Mouse (Mus musculus): ENCODE results near the gene 1810037I17Rik.
"Not testable (repeated sequence)": the region's sequence is repeated elsewhere in the genome, so short reads cannot be mapped to it uniquely, and the experiment has no call there.

1810037I17Rik gene

GRCm38 (mm10) chr3:122932466-122932865, 8.5 kb downstream of the 1810037I17Rik start:
- no peak for DNase-seq (ENCODE audit: low read depth, low spot score)

- not testable (repeated sequence) for DNase-seq (ENCODE audit: low read depth, low spot score)
Observed at GRCm38 (mm10) chr3:122937176-122937575, 13.2 kb downstream of the 1810037I17Rik start.

- DNase-seq (ENCODE audit: low read depth, low spot score), result peak; percentile 56
Observed at GRCm38 (mm10) chr3:122939215-122939614, 15.2 kb downstream of the 1810037I17Rik start.

DNA sequence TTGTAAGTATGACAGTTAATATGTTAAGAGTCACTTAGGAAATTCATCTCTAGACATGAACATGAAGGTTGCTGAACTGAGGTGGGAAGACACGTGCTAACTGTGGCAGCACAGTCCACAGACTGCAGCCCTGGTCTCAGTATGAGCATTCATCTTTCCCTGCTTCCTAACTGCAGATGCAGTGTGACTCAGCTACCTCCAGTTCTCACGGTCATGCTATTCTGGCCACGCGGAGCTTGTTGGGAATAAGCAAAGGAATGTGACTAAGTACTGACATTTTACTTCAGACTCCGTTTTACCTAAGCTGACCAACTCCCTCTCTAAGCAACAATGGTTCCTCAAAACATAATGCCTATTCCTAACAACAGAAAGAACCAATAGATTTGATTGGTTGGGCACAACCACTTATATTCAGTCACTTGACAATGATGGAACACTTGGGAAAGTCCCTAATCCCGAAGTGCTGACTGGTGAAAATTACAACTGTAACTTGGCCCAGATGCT, 19.4 kb downstream of the 1810037I17Rik start:
- DNase-seq (ENCODE audit: low read depth, low spot score), result peak; percentile 47

- DNase-seq (ENCODE audit: low read depth, low spot score), result no peak
Observed at GRCm38 (mm10) chr3:122950129-122950528, 26.1 kb downstream of the 1810037I17Rik start.

- DNase-seq (ENCODE audit: low read depth, low spot score), result no peak
Observed at GRCm38 (mm10) chr3:122964301-122964700, 40.3 kb downstream of the 1810037I17Rik start.

DNA sequence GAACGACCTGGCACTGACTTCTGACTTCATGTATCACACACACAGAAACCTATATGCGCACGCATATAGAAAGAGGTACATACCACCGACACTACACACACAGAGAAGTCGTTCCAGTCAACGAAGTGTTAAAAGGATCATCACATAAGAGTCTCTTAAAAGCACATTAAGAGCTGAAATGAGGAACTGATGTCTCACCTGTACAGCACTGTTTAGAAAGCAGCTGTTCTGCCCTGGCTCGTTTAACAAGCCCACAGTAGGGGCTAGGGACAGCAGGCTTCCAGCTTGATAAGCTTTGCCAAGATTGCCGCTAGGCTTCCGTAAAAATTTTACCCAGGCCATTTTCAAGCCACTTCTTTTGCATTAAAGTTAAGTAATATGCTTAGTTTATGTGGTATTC, 44.4 kb downstream of the 1810037I17Rik start:
- DNase-seq (ENCODE audit: low read depth, low spot score), result no peak

GRCm38 (mm10) chr3:122972126-122972822, 48.3 kb downstream of the 1810037I17Rik start:
- DNase-seq (ENCODE audit: low read depth, low spot score), result no peak

GRCm38 (mm10) chr3:122974833-122975232, 50.8 kb downstream of the 1810037I17Rik start:
- peak; percentile 35 for DNase-seq (ENCODE audit: low read depth, low spot score)

GRCm38 (mm10) chr3:122975363-122975762, 51.4 kb downstream of the 1810037I17Rik start:
- DNase-seq (ENCODE audit: low read depth, low spot score), result peak; percentile 64
